Mouse (Mus musculus) activated CD4-positive, CD25-positive, alpha-beta regulatory T cell, adult 4 months (primary cell): ENCODE measurements around the gene Tbx5. TPM values are rescaled to one million over a fixed set of nuclear protein-coding genes. Genes with fewer than 3 reads are reported as not detected.
"Not testable (repeated sequence)": the region's sequence is repeated elsewhere in the genome, so short reads cannot be mapped to it uniquely, and the experiment has no call there.

ENCODE experiments used
- ATAC-seq: one replicate; pipeline ENCODE4 v1.8.0; 2017
- polyA plus RNA-seq, 2 experiments: library from polyadenylated mRNA; unstranded; fragments of 100-300 nt; shearing (Covaris generic); gene quantifications; one replicate each; pipeline ENCODE4 v1.2.1; 2017

Tbx5 gene
- polyA plus RNA-seq, 2 experiments from 2014 or later = not detected

DNA sequence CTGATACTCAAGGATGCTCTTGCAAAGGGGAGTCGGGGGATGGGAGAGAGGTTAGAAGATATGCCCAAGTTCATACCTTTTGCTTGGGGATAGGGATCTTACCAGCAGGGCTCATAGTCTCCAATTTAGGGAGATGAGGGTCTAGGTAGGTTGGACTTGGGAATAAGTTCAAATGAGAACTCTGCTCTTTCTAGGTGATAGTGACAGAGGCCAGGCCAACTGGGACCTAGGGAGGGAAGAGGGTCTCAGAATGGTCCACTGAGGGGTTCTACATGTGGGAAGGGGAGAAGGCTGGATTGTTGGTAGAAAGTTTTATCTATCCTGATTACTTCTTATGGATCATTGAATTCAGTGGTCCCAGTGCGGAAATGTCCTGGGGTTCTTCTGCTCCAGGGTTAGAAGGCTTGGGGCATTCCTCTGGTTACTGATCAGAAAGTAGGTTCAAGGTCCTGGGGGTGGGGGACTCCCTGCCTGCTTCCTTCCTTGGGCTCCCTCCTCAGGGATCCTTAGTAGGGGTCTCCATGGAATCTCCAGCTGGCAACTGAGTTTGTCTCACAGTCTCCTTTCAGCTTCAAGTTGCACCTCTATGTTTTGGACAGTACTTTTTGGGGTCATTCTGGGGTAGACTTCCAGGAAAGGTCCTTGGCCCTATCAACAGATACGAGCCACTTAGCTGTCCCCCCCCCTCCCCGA is 10.4 kb downstream of the Tbx5 start:
- no peak for ATAC-seq

DNA sequence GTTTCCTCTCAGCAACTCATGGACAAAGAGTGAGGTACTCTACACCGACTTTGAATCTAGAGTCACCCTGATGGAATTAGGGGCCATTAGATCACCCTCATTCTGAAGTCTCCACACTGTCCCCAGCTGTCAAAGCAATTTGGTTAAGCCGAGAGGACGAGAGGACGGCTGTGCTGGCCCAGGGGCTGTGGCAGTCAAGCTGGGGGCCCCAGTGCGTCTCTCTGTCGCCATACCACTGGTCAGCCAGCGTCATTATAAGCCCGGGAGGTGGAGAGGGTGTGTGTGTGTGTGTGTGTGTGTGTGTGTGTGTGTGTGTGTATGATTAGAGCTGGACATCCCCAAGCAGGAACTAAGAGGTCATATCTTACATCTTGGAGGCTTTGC is 10.9 kb downstream of the Tbx5 start:
- no peak for ATAC-seq

DNA sequence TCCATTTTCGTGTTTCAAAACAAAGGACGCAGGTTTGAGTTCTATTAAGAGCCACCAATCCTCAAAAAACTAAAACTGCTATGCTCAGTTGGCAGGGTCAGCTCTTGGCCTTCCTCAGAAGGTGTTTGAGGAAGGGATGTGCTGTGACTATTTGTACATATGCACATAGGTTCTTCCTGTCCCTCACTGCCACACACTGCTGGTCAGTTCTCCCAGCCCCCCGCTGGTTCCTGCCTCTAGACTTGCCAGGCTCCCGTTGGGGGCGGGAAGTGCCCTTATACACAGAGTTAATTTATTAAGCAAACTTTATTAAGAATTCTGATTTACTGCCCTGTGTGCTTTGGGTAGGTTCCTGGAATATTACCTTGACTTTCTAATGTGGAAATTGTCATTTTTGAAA is 11.9 kb downstream of the Tbx5 start:
- ATAC-seq = no peak

DNA sequence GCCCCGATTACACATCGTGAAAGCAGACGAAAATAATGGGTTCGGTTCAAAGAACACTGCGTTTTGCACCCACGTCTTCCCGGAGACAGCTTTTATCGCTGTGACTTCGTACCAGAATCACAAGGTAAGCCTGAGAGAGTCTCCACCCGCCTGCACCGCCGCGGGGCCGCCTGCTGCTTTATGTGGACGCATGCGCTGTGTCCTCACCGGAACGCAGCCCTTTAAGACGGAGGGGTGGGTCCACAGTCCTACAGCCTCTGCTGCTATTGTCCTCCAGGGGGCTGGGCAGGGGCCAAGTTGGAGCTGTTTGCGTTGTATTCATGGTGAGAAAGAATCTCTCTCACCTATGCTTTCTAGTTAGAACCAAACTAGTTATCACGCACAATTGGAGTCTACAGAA is 12.5 kb downstream of the Tbx5 start:
- no peak for ATAC-seq

DNA sequence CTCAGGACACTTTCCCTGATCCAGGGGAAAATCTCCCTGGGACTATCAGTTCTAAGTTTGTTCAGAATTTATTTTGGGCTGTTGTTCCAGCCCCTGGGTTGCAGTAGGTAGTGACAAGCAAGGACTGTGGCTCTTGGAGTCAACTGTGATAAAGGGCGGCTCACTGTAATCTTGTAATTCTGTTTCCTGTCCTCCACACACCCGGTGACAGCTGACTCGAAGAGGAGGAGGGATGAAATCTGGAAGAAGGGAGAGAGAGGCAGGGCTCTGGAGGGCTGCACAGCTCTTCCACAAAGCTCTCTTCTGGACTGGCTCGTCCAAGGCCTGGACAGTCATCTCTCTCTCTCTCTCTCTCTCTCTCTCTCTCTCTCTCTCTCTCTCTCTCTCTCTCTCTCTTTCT is 24.6 kb downstream of the Tbx5 start:
- no peak for ATAC-seq

DNA sequence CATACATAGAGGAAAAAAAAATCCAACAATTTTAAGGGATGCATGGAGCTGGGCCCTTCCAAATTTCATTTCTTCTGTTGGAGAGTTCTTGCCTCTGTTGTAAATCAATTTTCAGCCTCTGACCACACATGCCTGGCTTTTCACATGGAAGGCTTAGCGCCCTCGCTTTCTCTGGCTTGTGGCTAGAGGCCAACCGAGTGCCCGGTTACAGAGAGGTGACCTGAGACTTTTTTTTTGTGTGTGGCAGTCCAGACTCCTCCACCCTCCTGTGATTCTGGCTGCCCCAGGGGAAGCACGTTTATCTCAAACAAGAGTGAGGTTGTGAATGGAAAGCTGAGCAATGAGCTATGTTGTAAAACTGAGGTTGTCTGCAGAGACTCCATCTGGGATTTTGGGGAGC is 28.8 kb downstream of the Tbx5 start:
- no peak for ATAC-seq

DNA sequence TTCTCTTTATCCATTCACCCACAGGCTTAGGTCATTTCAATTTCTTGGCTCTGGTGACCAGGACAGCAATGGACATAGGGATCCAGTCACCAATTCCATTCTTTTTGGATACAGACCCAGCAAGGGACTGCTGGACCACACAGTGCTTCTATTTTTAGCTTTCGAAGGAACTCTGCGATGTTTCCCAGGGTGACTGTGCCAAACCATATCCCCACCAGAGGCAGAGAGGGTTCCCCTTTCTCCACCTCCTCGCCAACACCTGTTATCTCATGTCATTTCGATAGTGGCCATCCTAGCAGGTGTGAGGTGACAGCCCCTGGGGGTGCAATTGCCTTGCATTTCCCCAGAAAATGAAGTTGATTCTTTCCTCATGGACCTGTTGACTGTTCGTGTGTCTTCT is 30.0 kb downstream of the Tbx5 start:
- no peak for ATAC-seq

DNA sequence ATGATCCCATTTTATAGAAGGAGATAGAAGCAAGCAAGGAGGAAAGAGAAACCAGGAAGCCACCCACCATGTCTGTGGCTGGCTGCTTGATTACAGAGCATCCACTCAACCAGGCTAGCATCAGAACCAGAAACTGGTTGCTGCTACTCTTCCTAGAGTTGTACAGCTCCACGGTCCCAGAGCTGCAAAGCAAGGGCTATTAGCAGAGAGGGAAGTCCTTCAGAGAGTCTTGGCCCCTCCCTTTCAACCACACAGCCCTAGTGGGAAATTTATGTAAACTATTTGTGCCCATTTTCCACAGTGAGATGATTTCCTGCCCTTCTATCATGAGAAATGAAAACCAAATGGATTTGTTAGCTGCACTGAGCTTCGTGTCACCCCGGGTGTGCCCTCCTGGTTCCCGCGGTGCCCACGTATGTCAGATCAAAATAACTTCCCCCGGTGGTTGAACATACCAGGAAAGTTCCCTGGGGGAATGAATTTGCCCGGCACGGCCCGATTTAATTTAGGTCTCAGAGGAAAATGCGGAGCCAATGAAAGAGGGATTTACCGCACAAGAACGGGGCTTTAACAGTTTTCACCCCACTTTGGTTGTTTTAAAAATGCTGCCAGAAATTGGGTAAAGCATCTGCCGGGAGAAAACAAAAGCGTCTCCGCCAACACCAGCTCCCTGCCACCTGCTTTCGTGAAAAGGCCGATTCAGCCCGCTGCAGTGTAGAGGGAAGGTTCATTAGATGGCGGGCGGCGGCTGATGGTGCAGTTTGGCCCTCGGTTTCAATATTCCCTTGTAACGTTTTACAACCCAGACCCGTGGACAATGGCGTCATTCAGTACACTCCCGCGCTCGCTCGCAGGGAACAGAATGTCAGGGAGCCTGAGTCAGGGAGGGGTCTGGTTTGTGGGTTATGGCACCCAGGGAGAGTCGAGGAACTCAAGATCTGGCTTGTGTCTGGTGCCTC is 34.1 kb downstream of the Tbx5 start:
- no peak for ATAC-seq

DNA sequence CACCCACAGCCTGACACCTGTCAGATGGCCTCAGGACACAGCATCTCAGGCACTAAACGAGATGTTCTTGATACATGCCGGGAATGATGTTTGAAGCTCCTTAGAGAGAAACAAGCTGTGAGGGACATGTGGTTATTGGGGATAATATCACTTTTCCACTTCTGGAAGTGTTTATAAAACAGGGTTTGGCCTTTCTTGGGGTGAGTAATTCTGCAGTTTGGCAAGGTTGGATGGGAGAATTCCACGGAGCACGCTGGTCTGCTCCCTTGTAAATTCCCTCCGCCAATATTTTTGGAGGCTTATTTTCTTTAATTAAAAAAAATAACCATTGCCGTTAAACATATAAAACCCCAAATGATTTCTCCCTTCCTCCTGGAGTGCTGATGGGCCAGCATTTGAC is 35.5 kb downstream of the Tbx5 start:
- no peak for ATAC-seq

DNA sequence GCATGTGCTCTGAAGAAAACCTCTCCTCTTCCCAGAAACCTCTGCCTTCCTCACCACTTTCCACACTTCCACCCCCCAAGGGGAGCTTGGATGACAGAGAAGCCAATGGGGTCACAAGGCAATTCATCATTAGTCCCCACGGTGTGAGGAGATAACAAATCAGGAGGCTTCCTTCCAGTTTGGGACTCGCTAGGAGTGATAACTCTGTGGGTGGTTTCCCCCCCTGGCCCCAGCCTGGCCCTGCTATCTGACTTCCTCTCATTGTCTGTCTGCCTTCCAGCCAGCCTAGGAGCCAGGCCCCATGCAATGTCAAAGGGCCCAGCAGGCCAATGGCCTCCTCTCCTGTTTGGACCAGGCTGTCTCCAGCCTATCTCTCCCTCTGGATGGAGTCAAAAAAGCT is 43.0 kb downstream of the Tbx5 start:
- no peak for ATAC-seq

DNA sequence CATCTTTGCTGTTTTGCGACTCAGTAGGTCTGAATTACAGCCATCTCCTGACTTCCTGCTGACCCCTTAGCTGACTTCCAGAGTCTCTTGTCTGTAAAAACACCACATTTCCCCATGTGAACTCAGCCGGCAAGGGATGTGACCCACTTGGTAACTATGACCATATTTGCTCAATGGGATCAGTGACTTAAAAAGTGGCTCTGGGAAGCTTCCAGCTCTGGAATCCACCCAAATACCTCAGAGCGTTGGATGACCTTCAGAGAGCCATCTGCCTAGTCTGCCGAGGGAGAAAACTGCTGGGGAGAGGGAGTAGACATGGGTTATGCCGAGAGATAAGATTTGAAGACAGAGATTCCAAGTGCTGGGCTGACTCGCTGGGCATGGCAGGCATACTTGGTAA is 44.7 kb downstream of the Tbx5 start:
- ATAC-seq = no peak

DNA sequence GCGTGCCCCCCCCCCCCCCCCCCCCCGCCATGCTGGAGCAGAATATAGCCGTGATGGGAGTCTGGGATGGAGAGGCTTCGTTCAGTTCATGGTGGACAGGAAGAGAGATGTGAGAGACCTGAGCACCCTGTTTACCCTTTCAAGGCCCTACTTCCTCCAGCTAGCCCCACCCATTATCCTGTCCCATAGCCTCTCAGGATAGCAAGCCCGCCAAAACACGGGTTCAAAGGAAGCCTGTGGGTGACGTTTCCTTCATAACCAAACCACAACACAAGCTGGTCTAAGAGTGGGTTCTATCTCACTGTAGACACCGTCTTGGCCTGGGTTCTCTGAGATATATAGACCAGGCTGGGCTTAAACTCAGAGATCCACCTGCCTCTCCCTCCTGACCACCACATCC is 53.1 kb downstream of the Tbx5 start:
- ATAC-seq = no peak

DNA sequence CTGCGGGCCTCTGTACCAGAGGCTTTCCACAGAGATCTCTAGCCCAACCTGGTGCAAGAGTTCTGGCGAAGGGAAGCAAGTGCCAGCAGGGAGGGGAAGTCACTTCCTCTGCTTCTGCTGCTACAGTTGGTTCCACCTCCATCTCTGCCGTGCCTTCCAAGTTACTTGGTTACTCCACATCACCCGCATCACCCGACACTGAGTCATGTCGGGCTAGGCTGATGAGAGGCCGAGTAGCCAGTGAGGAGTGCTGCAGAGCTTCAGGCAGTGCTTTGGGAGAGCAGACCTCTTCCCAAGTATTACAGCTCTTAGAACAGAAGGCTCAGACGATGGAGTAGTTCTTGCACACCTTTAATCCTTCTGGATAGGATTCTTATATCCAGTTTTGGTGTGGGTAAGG is 54.9 kb downstream of the Tbx5 start:
- ATAC-seq = no peak

DNA sequence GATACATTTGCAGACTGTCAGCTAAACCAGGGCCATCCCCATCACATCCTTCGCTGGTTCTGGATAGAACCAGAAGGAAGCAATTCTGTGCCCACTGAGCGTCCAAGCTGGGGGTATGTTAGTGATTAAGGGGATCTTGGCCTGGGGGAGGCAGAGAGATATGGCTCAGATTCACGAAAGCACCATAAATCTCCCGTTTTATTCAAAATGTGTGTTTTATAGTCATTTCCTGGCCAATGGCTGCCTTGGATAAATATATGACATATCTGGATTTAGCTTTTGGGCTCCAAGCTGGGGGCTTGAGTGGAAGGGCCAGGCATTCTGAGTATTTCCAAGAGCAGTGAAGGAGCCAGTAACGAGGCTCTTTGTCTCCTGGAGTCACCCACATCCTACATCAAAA is 59.5 kb downstream of the Tbx5 start:
- no peak for ATAC-seq

DNA sequence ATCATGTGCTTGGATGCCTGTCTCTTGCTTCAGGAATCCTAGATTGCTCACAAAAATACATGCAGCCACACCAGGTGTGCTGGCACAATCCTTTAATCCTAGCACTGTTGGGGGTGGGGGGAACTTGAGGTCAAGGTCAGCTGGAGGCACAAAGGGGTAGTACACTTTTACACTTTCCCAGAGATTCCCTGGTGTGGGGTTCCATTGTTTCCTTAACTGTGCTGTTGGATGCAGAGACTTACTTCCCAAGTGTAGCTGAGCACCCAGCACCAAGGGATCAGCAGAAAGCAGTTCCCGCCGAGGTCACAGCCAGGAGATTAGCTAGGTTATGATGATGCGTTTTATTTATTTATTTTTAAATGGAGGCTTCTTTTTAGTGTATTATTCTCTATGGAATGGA is 60.6 kb downstream of the Tbx5 start:
- no peak for ATAC-seq

DNA sequence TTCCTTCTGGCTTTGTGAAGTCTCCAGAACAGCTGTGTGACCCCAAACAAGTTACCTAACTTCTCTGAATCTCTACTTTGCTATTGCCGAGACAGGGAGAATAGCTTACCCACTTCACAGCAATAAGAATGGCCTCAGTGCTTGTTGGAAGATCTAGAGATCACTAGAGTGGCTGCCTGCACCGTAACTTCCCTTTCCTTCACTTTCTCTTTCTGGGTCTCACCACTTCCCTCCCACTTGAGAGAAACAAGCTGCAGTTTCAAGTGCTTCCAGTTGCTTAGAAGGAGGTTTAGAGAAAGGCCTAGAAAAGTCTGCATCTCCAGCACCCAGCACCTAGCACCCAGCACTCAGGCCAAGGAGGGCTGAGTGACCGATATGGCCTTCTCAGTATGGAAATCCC is 64.1 kb downstream of the Tbx5 start:
- ATAC-seq = no peak

DNA sequence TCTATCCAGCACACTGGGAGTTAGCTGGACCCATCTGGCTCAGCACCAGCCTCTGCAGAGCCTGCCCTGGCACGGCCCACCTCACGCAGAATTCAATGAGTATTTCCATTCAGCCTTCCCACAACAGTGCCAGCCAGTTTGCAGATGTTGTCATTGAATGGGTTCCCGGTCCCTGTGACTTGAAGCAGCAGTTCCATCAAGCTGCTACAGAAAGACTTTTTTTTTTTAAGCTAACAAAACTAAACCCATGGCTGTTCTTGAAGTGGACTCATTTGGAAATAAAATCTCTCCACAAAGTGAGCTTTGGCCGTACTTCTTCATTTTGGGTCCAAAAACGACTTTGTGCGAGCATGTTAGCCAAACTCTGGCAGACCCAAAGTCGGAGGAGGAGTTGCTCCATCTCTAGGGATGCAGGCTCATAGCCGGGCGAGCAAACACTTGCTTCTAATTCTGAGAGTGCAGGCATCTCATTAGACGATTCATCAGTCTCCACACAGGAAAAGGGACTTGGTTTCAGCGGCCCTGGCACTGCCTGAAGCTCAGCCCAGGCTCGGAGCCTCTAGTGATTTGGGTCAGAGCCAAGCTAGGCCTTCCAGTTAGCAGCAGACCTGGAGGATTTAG is 84.2 kb downstream of the Tbx5 start:
- ATAC-seq = no peak

DNA sequence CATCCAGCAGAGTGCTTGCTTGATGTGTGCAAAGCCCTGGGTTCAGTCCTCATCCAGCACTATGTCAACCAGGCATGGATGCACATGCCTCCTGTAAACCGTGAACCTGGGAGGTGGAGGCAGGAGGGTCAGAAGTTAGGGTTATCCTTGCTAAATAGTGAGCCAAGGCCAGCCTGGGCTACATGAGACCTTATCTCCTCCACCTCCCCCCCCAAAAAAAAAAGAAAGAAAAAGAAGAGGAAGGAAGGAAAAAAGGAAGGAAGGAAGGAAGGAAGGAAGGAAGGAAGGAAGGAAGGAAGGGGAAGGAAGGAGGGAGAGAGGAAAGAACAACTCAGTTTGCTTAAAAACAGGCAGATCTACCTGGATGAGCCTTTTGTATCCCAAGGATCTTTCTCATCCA is 85.9 kb downstream of the Tbx5 start:
- not testable (repeated sequence) for ATAC-seq

DNA sequence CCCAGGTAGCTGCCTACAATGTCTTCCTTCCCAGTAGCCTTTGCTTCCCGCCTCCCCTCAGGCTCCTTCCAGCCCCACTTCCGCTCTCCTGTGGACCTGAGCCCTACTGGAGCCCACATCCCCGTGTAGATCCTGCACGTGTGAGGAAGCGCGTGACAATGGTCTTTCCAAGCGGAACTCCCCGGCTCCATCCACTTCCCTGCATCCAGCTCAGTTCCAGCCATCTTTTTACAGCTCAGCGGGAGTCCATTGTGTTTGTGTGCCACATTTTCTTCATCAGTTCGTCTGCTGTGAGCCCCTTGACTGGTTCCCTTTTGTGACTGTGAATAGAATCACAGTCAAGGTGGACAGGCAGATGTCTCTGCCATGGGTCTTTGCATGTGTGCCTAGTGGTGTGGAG is 88.5 kb downstream of the Tbx5 start:
- no peak for ATAC-seq

DNA sequence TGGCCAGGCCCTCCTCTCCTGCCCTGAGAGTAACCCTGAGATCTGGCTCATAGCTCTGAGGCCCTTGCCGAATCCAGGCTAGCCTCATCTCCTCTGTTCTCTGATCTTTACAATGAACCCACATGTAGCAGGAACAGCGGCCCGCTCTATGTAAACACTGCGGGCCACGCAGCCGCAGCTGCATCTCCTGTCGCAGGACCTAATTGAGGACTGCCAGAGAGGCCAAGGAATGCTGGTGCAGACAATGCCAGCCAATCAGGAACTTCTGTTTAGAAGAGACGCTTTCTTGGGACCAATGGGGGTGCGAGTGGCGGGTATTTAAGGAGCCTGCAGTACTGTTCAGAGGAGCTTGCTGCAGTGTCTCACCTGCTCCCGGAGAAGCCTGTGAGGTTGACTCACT is 89.8 kb downstream of the Tbx5 start:
- ATAC-seq = no peak
